Mouse (Mus musculus) layer of hippocampus, postnatal 36 days (tissue): ENCODE data around the gene Cyp2c55. TPM values are rescaled to one million over a fixed set of nuclear protein-coding genes. Genes with fewer than 3 reads are reported as not detected.

Source experiments
- DNase-seq, 2 experiments: peaks; one replicate each; pipeline ENCODE4 v3.0.0; 2022
- microRNA-seq, 2 experiments: library from miRNA; unstranded; fragments of <30 nt; microRNA quantifications; one replicate each; pipeline ENCODE4 v1.2.0; 2021
- total RNA-seq, 2 experiments: library from RNA; stranded (reverse); gene quantifications; 2 replicates each; pipeline ENCODE4 v1.2.3; 2021

The Cyp2c55 gene
- under 1 TPM; 0.51 to 0.55 TPM for total RNA-seq

GRCm38 (mm10) chr19:39006715-39007114 lies at the start of gene Cyp2c55:
Gene Cyp2c55 (plus strand): TSS chr19:39007019.
- no peak for DNase-seq

- DNase-seq: no peak
Measured at GRCm38 (mm10) chr19:38970741-38971140, 36.1 kb upstream of the Cyp2c55 start.

GRCm38 (mm10) chr19:38972581-38972980 lies 34.2 kb upstream of the Cyp2c55 start:
- DNase-seq: no peak

GRCm38 (mm10) chr19:38973666-38974065 lies 33.2 kb upstream of the Cyp2c55 start:
- no peak for DNase-seq

- no peak for DNase-seq
Measured at GRCm38 (mm10) chr19:38976269-38976668, 30.6 kb upstream of the Cyp2c55 start.

GRCm38 (mm10) chr19:38981966-38982365 lies 24.9 kb upstream of the Cyp2c55 start:
- peak; percentile 45 to 67 for DNase-seq

GRCm38 (mm10) chr19:38998248-38998647 lies 8.6 kb upstream of the Cyp2c55 start:
- DNase-seq: no peak

- no peak for DNase-seq
Measured at GRCm38 (mm10) chr19:38998676-38999075, 8.1 kb upstream of the Cyp2c55 start.

GRCm38 (mm10) chr19:39005132-39005531 lies 1.7 kb upstream of the Cyp2c55 start:
- DNase-seq: no peak

GRCm38 (mm10) chr19:39057928-39058327 lies 51.1 kb downstream of the Cyp2c55 start:
- no peak for DNase-seq

- DNase-seq: no peak
Measured at GRCm38 (mm10) chr19:39060719-39061118, 53.9 kb downstream of the Cyp2c55 start, which contains the start of gene Cyp2c65. Gene Cyp2c65 (plus strand): TSS chr19:39061015.

Small RNAs within 50 kb of the gene (microRNA-seq; reads per million reads assigned to microRNA genes)
- gene Gm23800: 0 reads per million in 2 experiments

Other genes with a start within 250 kb of the Cyp2c55 start
- gene Noc3l, start 187.8 kb upstream of the Cyp2c55 start, total RNA-seq: 10 to 100 TPM; 14.2 to 15.4 TPM
- 10 to 100 TPM; 11.9 to 13.3 TPM for gene Tbc1d12, start 170.4 kb upstream of the Cyp2c55 start, total RNA-seq
- gene Hells, start 76.1 kb upstream of the Cyp2c55 start, total RNA-seq: 1 to 10 TPM; 5.1 to 6.8 TPM
- under 1 TPM in 1 of 2 experiments, not detected in 1; 0.33 TPM for gene Cyp2c65, start 54.0 kb downstream of the Cyp2c55 start, total RNA-seq
- gene Cyp2c66, start 106.9 kb downstream of the Cyp2c55 start, total RNA-seq: not detected